Mouse (Mus musculus): ENCODE measurements around the gene Gpat2. TPM values are rescaled to one million over a fixed set of nuclear protein-coding genes. Genes with fewer than 3 reads are reported as not detected.

Gpat2 gene
- total RNA-seq, 2 experiments from 2014 or later, result 0.18 to 0.42 TPM

- no peak for DNase-seq
- intact Hi-C loops (cut with DNase I), result no loop called here
Observed at GRCm38 (mm10) chr2:127437697-127438096, 12.7 kb downstream of the Gpat2 start.

- DNase-seq, result peak; percentile 93
- intact Hi-C loops (cut with DNase I), result no loop called here
Observed at GRCm38 (mm10) chr2:127444055-127444789, 19.2 kb downstream of the Gpat2 start, which contains the start of gene Fahd2a. Gene Fahd2a (minus strand): TSS chr2:127444565.

GRCm38 (mm10) chr2:127446847-127447246, 21.8 kb downstream of the Gpat2 start:
- DNase-seq, result no peak
- intact Hi-C loops (cut with DNase I), result no loop called here

GRCm38 (mm10) chr2:127449691-127450090, 24.7 kb downstream of the Gpat2 start:
- intact Hi-C loops (cut with DNase I), result no loop called here

GRCm38 (mm10) chr2:127451748-127452147, 26.7 kb downstream of the Gpat2 start:
- no peak for DNase-seq
- intact Hi-C loops (cut with DNase I), result no loop called here

More at GRCm38 (mm10) chr2:127449691-127450090, 24.7 kb downstream of the Gpat2 start:
- DNase-seq, result no peak

GRCm38 (mm10) chr2:127453141-127453540, 28.1 kb downstream of the Gpat2 start:
- intact Hi-C loops (cut with DNase I), result no loop called here
- no peak for DNase-seq

GRCm38 (mm10) chr2:127453764-127454163, 28.8 kb downstream of the Gpat2 start:
- intact Hi-C loops (cut with DNase I), result no loop called here
- peak; percentile 80 for DNase-seq

GRCm38 (mm10) chr2:127459341-127459740, 34.3 kb downstream of the Gpat2 start:
- intact Hi-C loops (cut with DNase I), result no loop called here
- DNase-seq, result no peak

GRCm38 (mm10) chr2:127461351-127461750, 36.4 kb downstream of the Gpat2 start:
- intact Hi-C loops (cut with DNase I), result no loop called here
- DNase-seq, result no peak

GRCm38 (mm10) chr2:127462314-127462713, 37.3 kb downstream of the Gpat2 start:
- intact Hi-C loops (cut with DNase I), result loop anchor here (2.0 kb wide), 1 partner anchor 96 kb away; no protein-coding TSS in a partner anchor
- DNase-seq, result peak; percentile 62

- intact Hi-C loops (cut with DNase I), result no loop called here
- no peak for DNase-seq
Observed at GRCm38 (mm10) chr2:127470183-127470582, 45.2 kb downstream of the Gpat2 start.

- DNase-seq, result no peak
- intact Hi-C loops (cut with DNase I), result no loop called here
Observed at GRCm38 (mm10) chr2:127470661-127471060, 45.7 kb downstream of the Gpat2 start.

- no peak for DNase-seq
- intact Hi-C loops (cut with DNase I), result no loop called here
Observed at GRCm38 (mm10) chr2:127471281-127471680, 46.3 kb downstream of the Gpat2 start.

- intact Hi-C loops (cut with DNase I), result no loop called here
Observed at GRCm38 (mm10) chr2:127472279-127472678, 47.3 kb downstream of the Gpat2 start.

GRCm38 (mm10) chr2:127479210-127479609, 54.2 kb downstream of the Gpat2 start:
- intact Hi-C loops (cut with DNase I), result no loop called here
- no peak for DNase-seq

More at GRCm38 (mm10) chr2:127472279-127472678, 47.3 kb downstream of the Gpat2 start:
- DNase-seq, result no peak

GRCm38 (mm10) chr2:127479763-127480162, 54.8 kb downstream of the Gpat2 start:
- no peak for DNase-seq
- intact Hi-C loops (cut with DNase I), result no loop called here

GRCm38 (mm10) chr2:127481841-127482532, 57.0 kb downstream of the Gpat2 start:
- intact Hi-C loops (cut with DNase I), result no loop called here
- no peak for DNase-seq

- peak; percentile 58 for DNase-seq
- intact Hi-C loops (cut with DNase I), result no loop called here
Observed at GRCm38 (mm10) chr2:127482533-127482911, 57.5 kb downstream of the Gpat2 start.

GRCm38 (mm10) chr2:127483001-127483400, 58.0 kb downstream of the Gpat2 start:
- no peak for DNase-seq
- intact Hi-C loops (cut with DNase I), result no loop called here

- DNase-seq, result peak; percentile 80
- intact Hi-C loops (cut with DNase I), result no loop called here
Observed at GRCm38 (mm10) chr2:127484476-127485170, 59.6 kb downstream of the Gpat2 start.
